Comparison of ENCODE assay signal across 7 mouse cellular contexts in the genomic region with DNA sequence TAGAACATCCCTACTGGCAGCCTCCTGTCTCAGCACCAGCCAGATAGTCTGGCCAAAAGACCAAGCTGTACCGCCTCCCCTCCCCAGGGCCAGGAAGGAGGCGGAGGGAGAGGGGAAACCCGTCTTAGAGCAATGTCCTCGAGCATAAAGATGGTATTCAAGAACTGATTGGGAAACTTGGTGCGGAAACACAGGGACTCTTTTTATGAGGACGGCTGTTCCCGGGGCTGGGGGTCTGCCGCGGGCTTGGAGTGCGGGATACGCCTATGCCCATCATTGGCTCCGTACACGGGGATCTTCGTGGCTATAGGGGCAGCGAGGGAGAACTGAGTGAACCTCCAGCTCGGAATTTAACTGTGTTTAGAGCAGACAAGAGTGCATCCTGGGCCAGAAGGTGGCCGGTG. TPM values are rescaled to one million over a fixed set of nuclear protein-coding genes. Genes with fewer than 3 reads are reported as not detected.
DNase-seq lines count a peak whose midpoint lies in the region; ATAC-seq and TF ChIP-seq lines count a peak whose summit lies in the region.

No protein-coding gene starts in this region.

- no peaks in the 10 kb centered on the region for H3K27me3 ChIP-seq in forebrain, embryonic 10.5 days (ENCODE audit: poor library complexity, severe bottlenecking)
- H3K27me3 ChIP-seq in heart, embryonic 14.5 days (ENCODE audit: control insufficient read depth, insufficient read depth, low read length) = no peaks in the 10 kb centered on the region
- H3K27me3 ChIP-seq in lung, embryonic 14.5 days (ENCODE audit: insufficient read depth, low read length) = no peaks in the 10 kb centered on the region

- H3K27ac ChIP-seq in forebrain, embryonic 10.5 days = peak overlapping the region; percentile 93
- H3K27ac ChIP-seq in heart, embryonic 14.5 days (replicated peaks in 1 of 2; ENCODE audit: control insufficient read depth in 1 of 2, insufficient read depth in 1 of 2, low read depth in 2 of 2, low read length in 2 of 2) = peak overlapping the region; percentile 80
- H3K27ac ChIP-seq in lung, embryonic 14.5 days (ENCODE audit: low read depth) = peak overlapping the region; percentile 83; the same call in 1 of the 2 replicates
- peak overlapping the region; percentile 38 for H3K27ac ChIP-seq in olfactory bulb, adult 2 months (ENCODE audit: insufficient read depth, low read depth, low read length)

- peaks cover 24% of the 10 kb centered on the region for H3K36me3 ChIP-seq in forebrain, embryonic 10.5 days (replicated peaks)
- peaks cover 20% of the 10 kb centered on the region for H3K36me3 ChIP-seq in heart, embryonic 14.5 days (ENCODE audit: control insufficient read depth, insufficient read depth, low read length)
- H3K36me3 ChIP-seq in lung, embryonic 14.5 days (ENCODE audit: insufficient read depth) = peaks cover 14% of the 10 kb centered on the region; the same call in 1 of the 2 replicates

- H3K9ac ChIP-seq in heart, embryonic 14.5 days (ENCODE audit: low read length) = peak overlapping the region; percentile 91
- peak overlapping the region; percentile 91 for H3K9ac ChIP-seq in lung, embryonic 14.5 days

- under 1% methylated on average over 17 of the region's 17 CpGs for WGBS in forebrain, embryonic 10.5 days
- 2% methylated on average over 17 of the region's 17 CpGs for WGBS in heart, embryonic 14.5 days
- under 1% methylated on average over 17 of the region's 17 CpGs for WGBS in lung, embryonic 14.5 days
- WGBS in olfactory bulb, adult 2 months = under 1% methylated on average over 17 of the region's 17 CpGs

- H3K9me3 ChIP-seq in forebrain, embryonic 10.5 days = no peaks in the 10 kb centered on the region
- H3K9me3 ChIP-seq in heart, embryonic 14.5 days (ENCODE audit: control insufficient read depth, low read length) = no peaks in the 10 kb centered on the region
- H3K9me3 ChIP-seq in lung, embryonic 14.5 days (ENCODE audit: low read depth, low read length) = no peaks in the 10 kb centered on the region

- peaks cover 22% of the 10 kb centered on the region for H3K4me1 ChIP-seq in forebrain, embryonic 10.5 days
- H3K4me1 ChIP-seq in heart, embryonic 14.5 days (ENCODE audit: control insufficient read depth in 2 of 2, insufficient read depth in 2 of 2, low read length in 2 of 2) = peaks cover 10 to 23% of the 10 kb centered on the region in 2 experiments
- peaks cover 9% of the 10 kb centered on the region for H3K4me1 ChIP-seq in lung, embryonic 14.5 days (ENCODE audit: insufficient read depth)
- peaks cover 10% of the 10 kb centered on the region for H3K4me1 ChIP-seq in olfactory bulb, adult 2 months (ENCODE audit: control insufficient read depth, insufficient read depth, low read length)

- no peak for TF ChIP-seq POLR2A in olfactory bulb, adult 2 months (IDR thresholded peaks at IDR 0.05; ENCODE audit: insufficient read depth, low read depth, low read length)

- peak overlapping the region; percentile 73 for H3K4me2 ChIP-seq in heart, embryonic 14.5 days (ENCODE audit: low read length)
- H3K4me2 ChIP-seq in lung, embryonic 14.5 days = peak overlapping the region; percentile 94

- ATAC-seq in heart, embryonic 14.5 days (ENCODE audit: insufficient number of reproducible peaks, insufficient read depth, low FRiP score, low read depth) = no peak; the same call in 1 of the 2 replicates
- peak; percentile 19 for ATAC-seq in lung, embryonic 14.5 days (ENCODE audit: insufficient read depth)

- TF ChIP-seq CTCF in lung, embryonic 14.5 days (IDR thresholded peaks at IDR 0.05; ENCODE audit: low read depth) = no peak
- TF ChIP-seq CTCF in olfactory bulb, adult 2 months (IDR thresholded peaks at IDR 0.05; ENCODE audit: insufficient read depth, low read depth, low read length) = no peak

- DNase-seq in CD4-positive helper T cell, adult 2 months (ENCODE audit: low read depth, low spot score) = peak; percentile 45
- DNase-seq in MN1 (ENCODE audit: low spot score) = peak; percentile 51
- no peak for DNase-seq in forebrain, embryonic 10.5 days (ENCODE audit: extremely low spot score, low spot score)
- peak; percentile 18 for DNase-seq in layer of hippocampus, adult 9-10 months (ENCODE audit: low spot score)
- DNase-seq in lung, embryonic 14.5 days = peak; percentile 43

- peak overlapping the region; percentile 88 for H3K4me3 ChIP-seq in forebrain, embryonic 10.5 days
- peak overlapping the region; percentile 81 to 89 for H3K4me3 ChIP-seq in heart, embryonic 14.5 days (ENCODE audit: control insufficient read depth in 1 of 2, insufficient read depth in 1 of 2, low read depth in 1 of 2, low read length in 2 of 2)
- H3K4me3 ChIP-seq in lung, embryonic 14.5 days (ENCODE audit: low read depth, low read length) = peak overlapping the region; percentile 93
- peak overlapping the region; percentile 76 for H3K4me3 ChIP-seq in olfactory bulb, adult 2 months (ENCODE audit: insufficient read depth, low read depth, low read length)

RNA-seq across cellular contexts. Expression of a gene that starts 0.6 kb away (rescaled TPM):
- 144 and 150 TPM in 2 replicates for polyA plus RNA-seq in forebrain, embryonic 10.5 days (2016; fragmentation: Nextera tagmentation; extraction: Ambion mirVana)
- polyA plus RNA-seq in heart, embryonic 14.5 days (2014; fragmentation: Nextera tagmentation; extraction: Ambion mirVana) = 75.5 and 98.6 TPM in 2 replicates
- polyA plus RNA-seq in lung, embryonic 14.5 days (2014; fragmentation: Nextera tagmentation; extraction: Ambion mirVana) = 124 and 127 TPM in 2 replicates
- polyA plus RNA-seq in olfactory bulb, adult 2 months (2012; ENCODE audit: insufficient read depth, insufficient read length, low replicate concordance, missing spikeins) = not detected in 2 replicates

RNA-seq across cellular contexts. Expression of a gene that starts 19.1 kb away (rescaled TPM):
- polyA plus RNA-seq in forebrain, embryonic 10.5 days (2016; fragmentation: Nextera tagmentation; extraction: Ambion mirVana) = 18.4 and 20.9 TPM in 2 replicates
- 26.8 and 29.2 TPM in 2 replicates for polyA plus RNA-seq in heart, embryonic 14.5 days (2014; fragmentation: Nextera tagmentation; extraction: Ambion mirVana)
- 35.9 and 43.5 TPM in 2 replicates for polyA plus RNA-seq in lung, embryonic 14.5 days (2014; fragmentation: Nextera tagmentation; extraction: Ambion mirVana)
- polyA plus RNA-seq in olfactory bulb, adult 2 months (2012; ENCODE audit: insufficient read depth, insufficient read length, low replicate concordance, missing spikeins) = not detected in 2 replicates

RNA-seq across cellular contexts. Expression of a gene that starts 49.4 kb away (rescaled TPM):
- 12.7 and 14.0 TPM in 2 replicates for polyA plus RNA-seq in forebrain, embryonic 10.5 days (2016; fragmentation: Nextera tagmentation; extraction: Ambion mirVana)
- 8.9 and 11.5 TPM in 2 replicates for polyA plus RNA-seq in heart, embryonic 14.5 days (2014; fragmentation: Nextera tagmentation; extraction: Ambion mirVana)
- polyA plus RNA-seq in lung, embryonic 14.5 days (2014; fragmentation: Nextera tagmentation; extraction: Ambion mirVana) = 17.1 and 18.2 TPM in 2 replicates
- not detected in 2 replicates for polyA plus RNA-seq in olfactory bulb, adult 2 months (2012; ENCODE audit: insufficient read depth, insufficient read length, low replicate concordance, missing spikeins)

RNA-seq across cellular contexts. Expression of a gene that starts 49.6 kb away (rescaled TPM):
- polyA plus RNA-seq in forebrain, embryonic 10.5 days (2016; fragmentation: Nextera tagmentation; extraction: Ambion mirVana) = 134 and 135 TPM in 2 replicates
- 133 and 137 TPM in 2 replicates for polyA plus RNA-seq in heart, embryonic 14.5 days (2014; fragmentation: Nextera tagmentation; extraction: Ambion mirVana)
- polyA plus RNA-seq in lung, embryonic 14.5 days (2014; fragmentation: Nextera tagmentation; extraction: Ambion mirVana) = 152 TPM in 2 replicates
- polyA plus RNA-seq in olfactory bulb, adult 2 months (2012; ENCODE audit: insufficient read depth, insufficient read length, low replicate concordance, missing spikeins) = 218 TPM in 1 of 2 replicates, not detected in the other

RNA-seq across cellular contexts. Expression of a gene that starts 51.4 kb away (rescaled TPM):
- 24.3 and 24.5 TPM in 2 replicates for polyA plus RNA-seq in forebrain, embryonic 10.5 days (2016; fragmentation: Nextera tagmentation; extraction: Ambion mirVana)
- polyA plus RNA-seq in heart, embryonic 14.5 days (2014; fragmentation: Nextera tagmentation; extraction: Ambion mirVana) = 9.0 and 9.4 TPM in 2 replicates
- polyA plus RNA-seq in lung, embryonic 14.5 days (2014; fragmentation: Nextera tagmentation; extraction: Ambion mirVana) = 17.9 and 20.5 TPM in 2 replicates
- polyA plus RNA-seq in olfactory bulb, adult 2 months (2012; ENCODE audit: insufficient read depth, insufficient read length, low replicate concordance, missing spikeins) = not detected in 2 replicates

Comparison
In these comparisons a context has a peak if more than half of its experiments do, and no peak if none do; other contexts are left out.
1. H3K27ac ChIP-seq: peak in every context shown above with its lines; median percentile 93 in forebrain, embryonic 10.5 days; 83 in lung, embryonic 14.5 days; 80 in heart, embryonic 14.5 days; 38 in olfactory bulb, adult 2 months.
2. RNA of a gene that starts 19.1 kb away (polyA plus RNA-seq): 35.9 to 43.5 TPM in lung, embryonic 14.5 days, 26.8 to 29.2 TPM in heart, embryonic 14.5 days and 18.4 to 20.9 TPM in forebrain, embryonic 10.5 days; not detected in olfactory bulb, adult 2 months; every median in the first group is over 10 times any median in the second.
3. Peak in every context shown above with its lines, with median percentiles within 50 percentile points of each other: H3K4me3 ChIP-seq.